Mouse (Mus musculus) lung, postnatal 0 days (tissue): ENCODE results near the gene Ap4b1. TPM values are rescaled to one million over a fixed set of nuclear protein-coding genes. Genes with fewer than 3 reads are reported as not detected.
"Not testable (repeated sequence)": the region's sequence is repeated elsewhere in the genome, so short reads cannot be mapped to it uniquely, and the experiment has no call there.

Source experiments
- ATAC-seq: fragments of 200-750 bp; cut with Nextera tagmentation; 2 replicates; pipeline ENCODE4 v1.8.0; 2017; ENCODE audit warnings: moderate library complexity
- DNase-seq: peaks from one replicate; pipeline ENCODE4 v3.0.0-alpha.2; 2016; ENCODE audit warnings: low spot score
- H3K27ac ChIP-seq: fragments of 300-500 bp; sonication (generic); 2 replicates; pipeline ENCODE4 v1.5.1; 2014; ENCODE audit warnings: antibody characterized with exemption, mild to moderate bottlenecking, low read length, mixed read lengths
- H3K27me3 ChIP-seq: fragments of 300-500 bp; sonication (generic); replicated peaks from 2 replicates; pipeline ENCODE4 v1.6.1; 2014; ENCODE audit warnings: low read length, mixed read lengths; ENCODE audit not compliant: insufficient read depth
- H3K36me3 ChIP-seq: fragments of 300-500 bp; sonication (generic); 2 replicates; pipeline ENCODE4 v1.6.1; 2014; ENCODE audit warnings: low read length, mixed read lengths; ENCODE audit not compliant: insufficient read depth
- H3K4me1 ChIP-seq: fragments of 300-500 bp; sonication (generic); 2 replicates; pipeline ENCODE4 v1.6.1; 2014; ENCODE audit warnings: antibody characterized with exemption, low read depth, low read length, mixed read lengths; ENCODE audit not compliant: insufficient read depth
- H3K4me2 ChIP-seq: fragments of 300-500 bp; sonication (generic); replicated peaks from 2 replicates; pipeline ENCODE4 v1.6.1; 2014; ENCODE audit warnings: low read depth, mild to moderate bottlenecking, low read length, moderate library complexity, mixed read lengths
- H3K4me3 ChIP-seq: fragments of 300-500 bp; sonication (generic); 2 replicates; pipeline ENCODE4 v1.5.1; 2014; ENCODE audit warnings: low read depth, low read length
- H3K9ac ChIP-seq: fragments of 300-500 bp; sonication (generic); replicated peaks from 2 replicates; pipeline ENCODE4 v1.6.1; 2014; ENCODE audit warnings: low read depth, mild to moderate bottlenecking
- H3K9me3 ChIP-seq: fragments of 300-500 bp; sonication (generic); 2 replicates; pipeline ENCODE4 v1.6.1; 2016; ENCODE audit warnings: low read length, mixed read lengths
- CTCF ChIP-seq: IDR thresholded peaks from 2 replicates; pipeline ENCODE4 v1.5.1; 2016; ENCODE audit warnings: antibody characterized with exemption, mild to moderate bottlenecking
- EP300 ChIP-seq: IDR thresholded peaks from 2 replicates; pipeline ENCODE4 v1.6.1; 2016; ENCODE audit warnings: antibody characterized with exemption, mild to moderate bottlenecking, control low read depth
- WGBS: fragments of 180-500 bp; shearing (Covaris S2); extraction: QIAGEN DNeasy Blood & Tissue Kit; methylation state at CpG from one replicate; pipeline ENCODE4 v1.1.7; 2014; 5-methylcytosine and 5-hydroxymethylcytosine counted together
- polyA plus RNA-seq: library from polyadenylated mRNA; unstranded; fragments of >200 nt; fragmentation: Nextera tagmentation; extraction: Ambion mirVana; gene quantifications from 2 replicates; pipeline ENCODE4 v1.2.1, GENCODE M21; 2015

Gene Ap4b1
- polyA plus RNA-seq, 1 experiment from 2014 or later = 16.3 TPM

- Histone ChIP-seq H3K27ac (peak overlapping the region; percentile 66), H3K4me2 (0 out of 2 replicates have a peak overlapping the region, but pooled peaks have one; percentile 22), H3K27me3 (no peaks in the 10 kb centered on the region), H3K9me3 (no peaks in the 10 kb centered on the region), H3K9ac (no peak overlapping the region), H3K4me1 (peaks cover 10% of the 10 kb centered on the region), H3K36me3 (no peaks in the 10 kb centered on the region), H3K4me3 (no peak overlapping the region)
- 43% methylated on average over 7 of the region's 7 CpGs for WGBS
- ATAC-seq = no peak
- DNase-seq = peak; percentile 89
- peak; percentile 72 for TF ChIP-seq EP300
- TF ChIP-seq CTCF = no peak
Measured at GRCm38 (mm10) chr3:103787225-103787624, 22.1 kb upstream of the Ap4b1 start.

GRCm38 (mm10) chr3:103789096-103789495 is 20.2 kb upstream of the Ap4b1 start:
- Histone ChIP-seq H3K4me3 (peak overlapping the region; percentile 96), H3K9ac (0 out of 2 replicates have a peak overlapping the region, but pooled peaks have one; percentile 93), H3K9me3 (no peaks in the 10 kb centered on the region), H3K4me2 (peak overlapping the region; percentile 75), H3K27ac (no peak overlapping the region), H3K36me3 (no peaks in the 10 kb centered on the region), H3K27me3 (no peaks in the 10 kb centered on the region), H3K4me1 (peaks cover 7% of the 10 kb centered on the region)
- DNase-seq = no peak
- ATAC-seq = no peak
- TF ChIP-seq EP300 = no peak
- no peak for TF ChIP-seq CTCF
- 58% methylated on average over 7 of the region's 7 CpGs for WGBS

GRCm38 (mm10) chr3:103789891-103790345 is 19.4 kb upstream of the Ap4b1 start:
- peak; percentile 86 for DNase-seq
- Histone ChIP-seq H3K27ac (peak overlapping the region; percentile 93), H3K27me3 (no peaks in the 10 kb centered on the region), H3K9me3 (no peaks in the 10 kb centered on the region), H3K4me2 (peak overlapping the region; percentile 75), H3K36me3 (no peaks in the 10 kb centered on the region), H3K4me3 (peak overlapping the region; percentile 96), H3K9ac (peak overlapping the region; percentile 93), H3K4me1 (peaks cover 7% of the 10 kb centered on the region)
- 1% methylated on average over 14 of the region's 14 CpGs for WGBS
- TF ChIP-seq EP300 (peak; percentile 78), CTCF (no peak)
- ATAC-seq = peak; percentile 50

GRCm38 (mm10) chr3:103790346-103791145 is 18.8 kb upstream of the Ap4b1 start:
- Histone ChIP-seq H3K9me3 (no peaks in the 10 kb centered on the region), H3K9ac (peak overlapping the region; percentile 93), H3K27ac (peak overlapping the region; percentile 93), H3K36me3 (no peaks in the 10 kb centered on the region), H3K4me2 (peak overlapping the region; percentile 75), H3K4me3 (peak overlapping the region; percentile 96), H3K4me1 (peaks cover 7% of the 10 kb centered on the region), H3K27me3 (no peaks in the 10 kb centered on the region)
- ATAC-seq (peak; percentile 62), DNase-seq (peak; percentile 39)
- under 1% methylated on average over 38 of the region's 61 CpGs for WGBS
- no peak for TF ChIP-seq EP300
- no peak for TF ChIP-seq CTCF

- Histone ChIP-seq H3K9me3 (no peaks in the 10 kb centered on the region), H3K9ac (peak within 1 kb of the TSS; percentile 93), H3K27me3 (no peaks in the 10 kb centered on the region), H3K4me1 (peaks cover 7% of the 10 kb centered on the region), H3K27ac (peak within 1 kb of the TSS; percentile 93), H3K4me3 (peak within 1 kb of the TSS; percentile 96), H3K36me3 (no peaks in the 10 kb centered on the region), H3K4me2 (peak within 1 kb of the TSS; percentile 75)
- WGBS = 12% methylated on average over 43 of the region's 49 CpGs
- DNase-seq = peak; percentile 97
- TF ChIP-seq EP300 = peak; percentile 15; the same call in 1 of the 2 replicates
- peak; percentile 28; the same call in 1 of the 2 replicates for TF ChIP-seq CTCF
- peak; percentile 94 for ATAC-seq
Measured at GRCm38 (mm10) chr3:103791230-103792110, 17.9 kb upstream of the Ap4b1 start, which contains the start of gene Hipk1. TSS of gene Hipk1 (minus strand) at chr3:103791563.

GRCm38 (mm10) chr3:103792111-103792406 is 17.3 kb upstream of the Ap4b1 start:
- not testable (repeated sequence) for H3K27ac ChIP-seq, H3K4me2 ChIP-seq

More at GRCm38 (mm10) chr3:103792111-103792406, 17.3 kb upstream of the Ap4b1 start:
- 79% methylated on average over 5 of the region's 5 CpGs for WGBS
- not testable (repeated sequence) for H3K4me3 ChIP-seq, ATAC-seq, H3K9ac ChIP-seq, H3K9me3 ChIP-seq, DNase-seq, H3K36me3 ChIP-seq, H3K27me3 ChIP-seq, H3K4me1 ChIP-seq
